Mouse (Mus musculus) layer of hippocampus, postnatal 14 days (tissue): ENCODE data around the gene Usp5. TPM values are rescaled to one million over a fixed set of nuclear protein-coding genes. Genes with fewer than 3 reads are reported as not detected.

Source experiments
- DNase-seq, 2 experiments: peaks; one replicate each; pipeline ENCODE4 v3.0.0; 2021 to 2022; ENCODE audit warnings: low spot score in 2 of 2, mixed read lengths in 1 of 2
- long read RNA-seq, 2 experiments: library from polyadenylated mRNA; stranded (forward); transcript quantifications; one replicate each; pipeline ENCODE4 v2.0.0; 2021
- total RNA-seq, 2 experiments: library from RNA; stranded (reverse); gene quantifications; 2 replicates each; pipeline ENCODE4 v1.2.3; 2021

Gene Usp5
- total RNA-seq, result 100 to 1,000 TPM; 180 to 183 TPM
- long read RNA-seq, experiment 1, transcript Usp5-201 (20 exons, 3,213 nt), result major isoform, 65 of 124 reads
- long read RNA-seq, experiment 1, transcript Usp5-202 (20 exons, 3,076 nt), result minor isoform, 13 of 124 reads
- long read RNA-seq, experiment 1, partial matches to known transcripts, result 29 of 124 reads
- long read RNA-seq, experiment 1, other reads (novel, unspliced or antisense), result 17 of 124 reads
- long read RNA-seq, experiment 2, transcript Usp5-202 (20 exons, 3,076 nt), result minor isoform, 18 of 132 reads
- long read RNA-seq, experiment 2, transcript Usp5-201 (20 exons, 3,213 nt), result major isoform, 57 of 132 reads
- long read RNA-seq, experiment 2, partial matches to known transcripts, result 39 of 132 reads
- long read RNA-seq, experiment 2, other reads (novel, unspliced or antisense), result 18 of 132 reads

GRCm38 (mm10) chr6:124828868-124829798 is at the start of gene Usp5, which contains the start of gene Cdca3:
Gene Usp5 (minus strand): TSS chr6:124829484.
Gene Cdca3 (plus strand): TSS chr6:124829547.
- peak; percentile 99 to 100 for DNase-seq

GRCm38 (mm10) chr6:124874348-124874747 is 45.1 kb upstream of the Usp5 start:
- DNase-seq, result no peak

- no peak for DNase-seq
Observed at GRCm38 (mm10) chr6:124866560-124866959, 37.3 kb upstream of the Usp5 start.

GRCm38 (mm10) chr6:124865766-124866362 is 36.6 kb upstream of the Usp5 start:
- no peak for DNase-seq

- peak; percentile 70 to 79 for DNase-seq
Observed at GRCm38 (mm10) chr6:124863658-124864298, 34.5 kb upstream of the Usp5 start, which contains the start of gene Gpr162. Gene Gpr162 (minus strand): TSS chr6:124863983.

GRCm38 (mm10) chr6:124863125-124863657 is 33.9 kb upstream of the Usp5 start:
- peak in 1 of 2 experiments; percentile 67 for DNase-seq

GRCm38 (mm10) chr6:124862406-124863124 is 33.3 kb upstream of the Usp5 start:
- DNase-seq, result peak in 1 of 2 experiments; percentile 29

GRCm38 (mm10) chr6:124861802-124862201 is 32.5 kb upstream of the Usp5 start:
- DNase-seq, result no peak

- peak in 1 of 2 experiments; percentile 15 for DNase-seq
Observed at GRCm38 (mm10) chr6:124861266-124861665, 32.0 kb upstream of the Usp5 start.

- no peak for DNase-seq
Observed at GRCm38 (mm10) chr6:124860511-124860910, 31.2 kb upstream of the Usp5 start.

GRCm38 (mm10) chr6:124859725-124860124 is 30.4 kb upstream of the Usp5 start:
- peak; percentile 87 to 89 for DNase-seq

- DNase-seq, result no peak
Observed at GRCm38 (mm10) chr6:124858561-124859318, 29.5 kb upstream of the Usp5 start.

GRCm38 (mm10) chr6:124857840-124858530 is 28.7 kb upstream of the Usp5 start:
- DNase-seq, result no peak

GRCm38 (mm10) chr6:124856916-124857839 is 27.9 kb upstream of the Usp5 start, which contains the start of gene P3h3:
Gene P3h3 (minus strand): TSS chr6:124857752.
- DNase-seq, result peak; percentile 88 to 89

GRCm38 (mm10) chr6:124856321-124856720 is 27.0 kb upstream of the Usp5 start:
- DNase-seq, result peak; percentile 35 to 52

GRCm38 (mm10) chr6:124854647-124855046 is 25.4 kb upstream of the Usp5 start:
- no peak for DNase-seq

- DNase-seq, result no peak
Observed at GRCm38 (mm10) chr6:124850535-124850934, 21.3 kb upstream of the Usp5 start.
